Mouse (Mus musculus) E14TG2a.4 (cell line): ENCODE measurements around the gene Prkg1.

Experiments
- CTCF ChIP-seq: conservative IDR thresholded peaks from 2 replicates; pipeline ENCODE4 v1.5.1; 2014; ENCODE audit warnings: low read length
- NANOG ChIP-seq: IDR thresholded peaks from 2 replicates; pipeline ENCODE4 v1.6.1; 2014; ENCODE audit warnings: borderline replicate concordance, low read length, mixed read lengths
- POU5F1 ChIP-seq: IDR thresholded peaks from 2 replicates; pipeline ENCODE4 v1.6.1; 2014; ENCODE audit warnings: low read length, borderline replicate concordance

GRCm38 (mm10) chr19:30744426-30744825 lies 1020.4 kb downstream of the Prkg1 start:
- TF ChIP-seq CTCF = no peak
- TF ChIP-seq POU5F1 = no peak
- TF ChIP-seq NANOG = no peak
